Mouse (Mus musculus) lung, postnatal 0 days (tissue): ENCODE results near the gene Klc2.

ENCODE experiments used
- CTCF ChIP-seq: IDR thresholded peaks from 2 replicates; pipeline ENCODE4 v1.5.1; 2016; ENCODE audit warnings: antibody characterized with exemption, mild to moderate bottlenecking
- EP300 ChIP-seq: IDR thresholded peaks from 2 replicates; pipeline ENCODE4 v1.6.1; 2016; ENCODE audit warnings: antibody characterized with exemption, mild to moderate bottlenecking, control low read depth

DNA sequence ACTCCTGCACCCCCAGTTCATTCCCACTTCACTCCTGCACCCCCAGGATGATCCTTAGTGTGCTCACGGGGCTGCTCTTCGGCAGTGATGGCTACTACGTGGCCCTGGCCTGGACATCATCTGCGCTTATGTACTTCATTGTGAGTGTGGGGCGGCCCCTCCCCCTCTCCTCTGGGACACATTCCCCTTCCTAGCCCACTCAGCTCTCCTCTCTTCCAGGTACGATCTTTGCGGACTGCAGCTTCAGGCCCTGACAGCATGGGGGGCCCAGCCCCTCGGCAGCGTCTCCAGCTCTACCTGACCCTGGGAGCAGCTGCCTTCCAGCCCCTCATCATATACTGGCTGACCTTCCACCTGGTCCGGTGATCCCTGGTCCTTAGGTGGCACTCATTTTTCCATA, 26.3 kb downstream of the Klc2 start:
- TF ChIP-seq EP300: no peak
- TF ChIP-seq CTCF: no peak
